Mouse (Mus musculus): ENCODE data around the gene Clrn3. TPM values are rescaled to one million over a fixed set of nuclear protein-coding genes. Genes with fewer than 3 reads are reported as not detected.

The Clrn3 gene
- total and polyA plus RNA-seq, 3 experiments = not detected

DNA sequence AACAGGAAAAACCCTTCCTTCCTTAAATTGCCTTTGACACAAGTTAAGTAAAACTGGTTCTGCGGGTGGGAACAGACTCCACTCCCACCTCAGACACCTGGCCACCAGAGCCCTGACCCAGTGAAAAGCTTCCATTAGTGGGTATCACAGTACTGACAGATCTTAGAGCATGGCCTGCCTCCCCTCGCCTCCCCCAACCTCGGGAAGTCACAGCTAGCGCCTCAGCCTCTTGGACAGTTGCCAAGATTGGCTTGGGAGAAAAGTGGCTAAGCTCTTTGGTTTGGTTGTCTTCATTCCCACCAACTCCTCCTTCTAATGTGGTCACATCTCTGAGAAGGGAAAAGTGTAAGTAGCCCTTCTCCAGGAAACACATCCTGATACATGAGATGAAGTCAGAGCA is 4.5 kb downstream of the Clrn3 start:
- H3K4me2 ChIP-seq (ENCODE audit: insufficient read depth, low read depth, poor library complexity, severe bottlenecking) = no peak overlapping the region
- H3K9me3 ChIP-seq (replicated peaks; ENCODE audit: low read length) = no peaks in the 10 kb centered on the region
- dilution Hi-C loops (cut with MboI; ENCODE audit: extremely low pct_ligation_motif_present, extremely low pct_unique_long_range_greater_than_20kb, low sequenced_read_pairs) (no loop called here), in situ Hi-C loops (cut with MboI; ENCODE audit: low pct_ligation_motif_present, low pct_unique_long_range_greater_than_20kb, low sequenced_read_pairs) (no loop called here)
- no peak overlapping the region for H3K9ac ChIP-seq (ENCODE audit: insufficient read depth, low read depth)
- no peaks in the 10 kb centered on the region for H3K27me3 ChIP-seq (replicated peaks)
- no peaks in the 10 kb centered on the region for H3K79me2 ChIP-seq (replicated peaks; ENCODE audit: control insufficient read depth, extremely low read depth, insufficient read depth, poor library complexity, severe bottlenecking)
- TF ChIP-seq MAFK (IDR thresholded peaks at IDR 0.05; ENCODE audit: insufficient replicate concordance, low read length) = no peak
- TF ChIP-seq PAX5 (IDR thresholded peaks at IDR 0.05; ENCODE audit: low read length) = no peak
- no peak for TF ChIP-seq MAZ (IDR thresholded peaks at IDR 0.05; ENCODE audit: low read depth, low read length)
- no peak for TF ChIP-seq SIN3A (IDR thresholded peaks at IDR 0.05; ENCODE audit: low read length)
- TF ChIP-seq ZNF384 (IDR thresholded peaks at IDR 0.05; ENCODE audit: low read depth, low read length) = no peak
- TF ChIP-seq MXI1 (IDR thresholded peaks at IDR 0.05; ENCODE audit: low read depth, low read length) = no peak
- no peaks in the 10 kb centered on the region for H3K36me3 ChIP-seq (replicated peaks in 1 of 2; ENCODE audit: control insufficient read depth in 1 of 2, insufficient read depth in 1 of 2, low read length in 1 of 2)
- no peak for DNase-seq (ENCODE audit: extremely low read depth)
- H3K27ac ChIP-seq (ENCODE audit: insufficient read depth, low read depth) = no peak overlapping the region
- no peak overlapping the region for H3K4me3 ChIP-seq (replicated peaks in 1 of 3; ENCODE audit: low read depth in 2 of 3, low read length in 2 of 3, poor library complexity in 1 of 3)
- peaks cover 5 to 32% of the 10 kb centered on the region in 2 experiments; a peak in 3 of 4 replicates for H3K4me1 ChIP-seq (ENCODE audit: control insufficient read depth in 1 of 2, insufficient read depth in 2 of 2)

DNA sequence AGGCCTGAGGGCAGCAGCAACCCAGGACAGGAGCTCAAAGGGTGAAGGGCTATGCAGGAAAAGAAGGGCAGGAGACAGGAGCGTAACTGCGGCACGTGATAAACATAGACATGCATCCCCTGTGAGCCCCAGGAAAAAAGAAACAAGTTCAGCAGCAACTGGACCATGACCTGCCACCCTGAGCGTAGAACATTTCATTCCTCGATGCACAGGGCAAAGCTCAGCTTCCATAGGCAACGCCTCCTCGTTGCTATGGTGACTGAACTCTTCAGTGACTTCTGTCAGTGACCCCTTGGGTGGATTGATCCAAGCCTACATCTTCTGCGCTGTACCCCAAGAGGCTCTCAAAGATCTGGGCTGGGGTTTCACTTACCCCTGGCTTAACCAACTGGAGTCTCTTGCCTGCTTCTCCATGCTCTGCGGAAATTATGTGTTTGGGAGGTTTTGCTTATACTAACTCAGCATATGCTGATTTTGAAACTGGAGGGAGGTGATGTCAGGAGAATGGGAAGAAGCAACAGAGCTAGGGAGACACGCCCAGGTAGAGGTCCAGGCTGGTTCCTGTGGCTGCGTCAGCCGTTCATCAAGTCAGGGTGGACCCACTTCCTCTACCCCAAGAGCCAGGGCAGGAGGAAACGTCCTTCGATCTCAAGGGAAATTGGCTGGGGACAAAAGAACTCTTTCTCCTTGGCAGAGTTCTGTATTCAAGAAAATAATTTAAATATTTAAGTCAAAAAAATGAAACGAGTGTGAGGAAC is 6.5 kb downstream of the Clrn3 start:
- H3K4me3 ChIP-seq (replicated peaks in 1 of 3; ENCODE audit: low read depth in 2 of 3, low read length in 2 of 3, poor library complexity in 1 of 3) = no peak overlapping the region
- in situ Hi-C loops (cut with MboI; ENCODE audit: low pct_ligation_motif_present, low pct_unique_long_range_greater_than_20kb, low sequenced_read_pairs) = no loop called here
- dilution Hi-C loops (cut with MboI; ENCODE audit: extremely low pct_ligation_motif_present, extremely low pct_unique_long_range_greater_than_20kb, low sequenced_read_pairs) = no loop called here

DNA sequence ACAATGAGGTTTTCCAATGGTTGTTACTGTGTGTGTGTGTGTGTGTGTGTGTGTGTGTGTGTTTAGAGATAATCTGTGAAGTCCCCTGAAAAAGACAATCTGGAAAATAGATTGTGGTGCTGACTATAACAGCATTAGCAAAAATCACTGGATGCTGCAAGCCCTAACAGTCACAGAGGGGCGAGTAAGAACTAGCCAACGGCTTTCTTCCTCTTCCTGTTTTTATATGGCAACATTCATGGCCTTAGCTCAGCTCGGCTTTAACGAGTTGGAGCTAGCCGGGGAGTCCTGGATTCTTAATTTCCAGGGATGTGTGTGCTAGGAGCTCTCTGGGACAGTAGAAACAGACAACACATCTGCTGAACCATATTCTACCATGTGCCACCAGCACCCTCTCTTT is 8.2 kb downstream of the Clrn3 start:
- dilution Hi-C loops (cut with MboI; ENCODE audit: extremely low pct_ligation_motif_present, extremely low pct_unique_long_range_greater_than_20kb, low sequenced_read_pairs) (no loop called here), in situ Hi-C loops (cut with MboI; ENCODE audit: low pct_ligation_motif_present, low pct_unique_long_range_greater_than_20kb, low sequenced_read_pairs) (no loop called here)
- no peak for DNase-seq (ENCODE audit: extremely low read depth)
- H3K79me2 ChIP-seq (replicated peaks; ENCODE audit: control insufficient read depth, extremely low read depth, insufficient read depth, poor library complexity, severe bottlenecking) = no peaks in the 10 kb centered on the region
- H3K4me2 ChIP-seq (ENCODE audit: insufficient read depth, low read depth, poor library complexity, severe bottlenecking) = no peak overlapping the region
- TF ChIP-seq MXI1 (IDR thresholded peaks at IDR 0.05; ENCODE audit: low read depth, low read length) (no peak), IRF4 (IDR thresholded peaks at IDR 0.05; ENCODE audit: low read depth, low read length) (no peak)
- no peak overlapping the region for H3K4me3 ChIP-seq (replicated peaks in 1 of 3; ENCODE audit: low read depth in 2 of 3, low read length in 2 of 3, poor library complexity in 1 of 3)
- no peaks in the 10 kb centered on the region for H3K9me3 ChIP-seq (replicated peaks; ENCODE audit: low read length)
- no peaks in the 10 kb centered on the region for H3K36me3 ChIP-seq (replicated peaks in 1 of 2; ENCODE audit: control insufficient read depth in 1 of 2, insufficient read depth in 1 of 2, low read length in 1 of 2)
- H3K9ac ChIP-seq (ENCODE audit: insufficient read depth, low read depth) = no peak overlapping the region
- H3K4me1 ChIP-seq (ENCODE audit: control insufficient read depth in 1 of 2, insufficient read depth in 2 of 2) = peaks cover 18 to 68% of the 10 kb centered on the region in 2 experiments
- no peaks in the 10 kb centered on the region for H3K27me3 ChIP-seq (replicated peaks)
- no peak overlapping the region for H3K27ac ChIP-seq (ENCODE audit: insufficient read depth, low read depth)

More for the DNA sequence above, 6.5 kb downstream of the Clrn3 start:
- H3K27ac ChIP-seq (ENCODE audit: insufficient read depth, low read depth) = no peak overlapping the region
- TF ChIP-seq USF2 (conservative IDR thresholded peaks at IDR 0.05; ENCODE audit: low read depth, low read length) (no peak), POLR2AphosphoS2 (IDR thresholded peaks at IDR 0.05; ENCODE audit: low read depth, low read length) (no peak), ZMIZ1 (IDR thresholded peaks at IDR 0.05; ENCODE audit: low read depth, low read length) (no peak), GABPA (IDR thresholded peaks at IDR 0.05; ENCODE audit: insufficient replicate concordance, low read depth, low read length) (no peak), ZKSCAN1 (IDR thresholded peaks at IDR 0.05; ENCODE audit: borderline replicate concordance, low read depth, low read length) (no peak), USF1 (IDR thresholded peaks at IDR 0.05; ENCODE audit: low read depth, low read length) (no peak), ELF1 (IDR thresholded peaks at IDR 0.05; ENCODE audit: low read depth, low read length) (no peak), NELFE (IDR thresholded peaks at IDR 0.05; ENCODE audit: low read depth, low read length) (no peak), E2F4 (IDR thresholded peaks at IDR 0.05; ENCODE audit: insufficient replicate concordance, low read depth, low read length) (no peak), JUND (conservative IDR thresholded peaks at IDR 0.05; ENCODE audit: low read depth, low read length) (no peak), MYC (IDR thresholded peaks at IDR 0.05; ENCODE audit: low read depth, low read length) (no peak), CHD1 (IDR thresholded peaks at IDR 0.05; ENCODE audit: low read depth, low read length) (no peak), MAZ (IDR thresholded peaks at IDR 0.05; ENCODE audit: low read depth, low read length) (no peak)
- no peak for DNase-seq (ENCODE audit: extremely low read depth)
- no peak overlapping the region for H3K9ac ChIP-seq (ENCODE audit: insufficient read depth, low read depth)
- no peaks in the 10 kb centered on the region for H3K36me3 ChIP-seq (replicated peaks in 1 of 2; ENCODE audit: control insufficient read depth in 1 of 2, insufficient read depth in 1 of 2, low read length in 1 of 2)
- H3K79me2 ChIP-seq (replicated peaks; ENCODE audit: control insufficient read depth, extremely low read depth, insufficient read depth, poor library complexity, severe bottlenecking) = no peaks in the 10 kb centered on the region
- H3K27me3 ChIP-seq (replicated peaks) = no peaks in the 10 kb centered on the region
- peaks cover 13 to 51% of the 10 kb centered on the region in 2 experiments; a peak in 3 of 4 replicates for H3K4me1 ChIP-seq (ENCODE audit: control insufficient read depth in 1 of 2, insufficient read depth in 2 of 2)
- no peak overlapping the region for H3K4me2 ChIP-seq (ENCODE audit: insufficient read depth, low read depth, poor library complexity, severe bottlenecking)
- H3K9me3 ChIP-seq (replicated peaks; ENCODE audit: low read length) = no peaks in the 10 kb centered on the region
